Mouse (Mus musculus): ENCODE results near the gene Akap1.
A peak's percentile ranks its signal among the peaks of the same experiment; 100 is the strongest.
"Not testable (repeated sequence)": the region's sequence is repeated elsewhere in the genome, so short reads cannot be mapped to it uniquely, and the experiment has no call there.

Gene Akap1

DNA sequence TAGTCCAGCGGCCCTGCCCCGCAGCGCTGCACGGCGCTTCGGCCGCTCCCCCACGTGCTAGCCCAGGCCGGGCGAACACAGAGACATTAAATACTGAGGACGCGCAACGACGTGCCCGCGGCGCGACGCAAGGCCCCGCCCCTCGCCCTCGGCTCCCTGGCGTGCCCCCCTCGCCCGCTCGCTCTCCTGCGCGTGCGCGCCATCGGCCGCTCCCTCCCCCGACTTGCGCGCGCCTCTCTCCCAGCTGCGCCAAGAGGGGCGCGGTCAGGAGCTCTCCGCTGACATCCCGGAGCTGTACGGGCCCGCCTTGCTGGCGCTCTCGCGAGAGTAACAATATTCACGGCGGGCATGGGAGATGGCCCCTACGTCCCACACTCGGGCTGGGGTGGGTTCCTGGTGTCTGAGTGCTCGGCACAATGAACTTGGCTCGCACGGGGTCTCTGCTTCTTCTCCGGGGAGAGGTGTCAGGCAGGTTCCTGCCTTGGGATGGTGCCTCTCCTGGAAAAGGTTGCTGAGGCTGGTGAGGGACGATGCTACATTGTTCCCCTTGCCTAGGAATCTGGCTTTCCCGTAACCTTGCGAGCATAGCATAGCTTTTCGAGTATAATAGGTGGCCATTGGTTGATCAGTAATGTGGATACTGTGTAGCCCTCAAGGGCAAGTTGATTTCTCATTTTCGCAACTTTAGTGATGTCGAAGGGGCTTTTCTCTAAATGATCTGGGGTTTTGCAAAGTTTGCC lies at the start of gene Akap1:
Gene Akap1 (minus strand): TSS at position 129 of the 740 bp plus-strand sequence.
- peak; percentile 96 to 98 for DNase-seq (ENCODE audit: low spot score in 2 of 2)

- no peak for DNase-seq (ENCODE audit: low spot score in 2 of 2)
Measured at GRCm38 (mm10) chr11:88909388-88910036, 45.1 kb upstream of the Akap1 start.

DNA sequence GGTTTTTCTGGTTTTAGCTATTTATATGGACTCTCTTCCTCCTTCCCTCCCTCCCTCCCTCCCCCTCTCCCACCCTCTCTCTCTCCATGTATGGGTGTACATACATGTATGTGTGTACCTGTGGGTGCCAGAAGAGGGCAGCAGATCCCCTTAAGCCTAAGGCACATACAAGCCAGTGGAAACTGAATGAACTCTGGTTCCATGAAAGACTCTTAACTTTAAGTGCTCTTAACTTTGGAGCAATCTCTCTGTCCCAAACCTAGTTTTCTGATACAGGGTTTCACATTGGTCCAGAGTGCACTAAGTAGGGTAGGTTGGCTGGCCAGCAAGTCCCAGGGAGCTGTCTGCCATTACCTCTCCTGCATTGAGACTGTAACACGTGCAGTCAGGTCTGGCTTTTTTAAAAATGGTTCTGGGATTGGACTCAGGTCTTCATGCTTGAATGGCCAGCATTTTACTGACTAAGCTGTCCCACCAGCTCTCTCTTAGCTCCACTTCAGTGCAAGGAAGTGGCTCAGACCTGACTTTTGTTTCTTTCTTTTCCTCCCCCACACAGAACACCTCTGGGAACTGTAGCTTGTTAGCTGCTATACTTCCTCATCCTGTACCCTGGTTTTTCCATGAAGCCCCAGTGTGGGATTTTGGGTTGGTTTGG lies 44.3 kb upstream of the Akap1 start:
- DNase-seq (ENCODE audit: low spot score in 2 of 2) = peak in 1 of 2 experiments; percentile 52

DNA sequence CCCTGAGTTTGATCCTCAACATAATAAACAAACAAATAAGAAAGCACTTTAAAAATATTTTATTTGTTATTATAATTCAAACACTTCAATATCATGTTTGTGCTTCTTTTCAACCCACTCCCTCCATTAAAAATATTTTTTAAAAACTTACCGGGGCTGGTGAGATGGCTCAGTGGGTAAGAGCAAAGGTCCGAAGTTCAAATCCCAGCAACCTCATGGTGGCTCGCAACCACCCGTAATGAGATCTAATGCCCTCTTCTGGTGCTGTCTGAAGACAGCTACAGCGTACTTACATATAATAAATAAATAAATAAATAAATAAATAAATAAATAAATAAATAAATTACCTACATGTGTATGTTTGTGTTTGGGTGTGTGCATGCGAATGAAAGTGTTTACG lies 43.5 kb upstream of the Akap1 start:
- DNase-seq (ENCODE audit: low spot score in 2 of 2) = no peak

DNA sequence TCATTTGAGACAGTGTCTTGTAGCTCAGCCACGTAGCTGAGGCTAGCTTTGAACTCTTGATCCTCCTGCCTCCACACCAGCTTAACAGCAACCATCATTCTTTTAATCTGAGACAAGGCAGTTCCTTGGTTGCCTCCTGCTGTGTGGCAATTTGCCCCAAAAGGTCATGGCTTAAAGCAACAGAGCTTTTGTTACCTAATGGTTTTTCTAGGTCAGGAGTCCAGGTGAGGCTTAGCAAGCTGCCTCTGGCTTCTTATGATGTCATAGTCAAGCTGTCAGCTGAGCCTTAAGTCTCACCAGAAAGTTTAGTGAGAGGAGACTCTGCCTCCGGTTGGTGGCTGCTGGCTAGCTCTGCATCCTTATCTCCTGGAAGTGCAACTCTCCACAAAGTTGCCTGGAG lies 41.2 kb upstream of the Akap1 start:
- DNase-seq (ENCODE audit: low spot score in 2 of 2) = no peak

DNA sequence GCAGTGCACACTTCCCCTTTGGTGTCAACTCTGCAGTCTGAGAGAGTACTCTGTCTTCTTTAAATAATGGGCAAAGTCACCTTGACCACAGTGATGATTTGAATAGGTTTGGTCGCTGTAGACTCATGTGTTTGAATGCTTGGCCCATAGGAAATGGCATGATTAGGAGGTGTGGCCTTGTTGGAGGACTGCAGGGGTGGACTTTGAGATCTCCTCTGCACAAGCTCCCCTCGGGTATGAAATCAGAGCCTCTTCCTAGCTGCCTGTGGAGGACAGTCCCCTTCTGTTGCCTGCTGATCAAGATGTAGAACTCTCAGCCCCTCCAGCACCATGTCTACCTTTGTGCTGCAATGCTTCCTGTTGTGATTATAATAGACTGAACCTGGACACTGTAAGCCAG lies 39.7 kb upstream of the Akap1 start:
- DNase-seq (ENCODE audit: low spot score in 2 of 2) = no peak

DNA sequence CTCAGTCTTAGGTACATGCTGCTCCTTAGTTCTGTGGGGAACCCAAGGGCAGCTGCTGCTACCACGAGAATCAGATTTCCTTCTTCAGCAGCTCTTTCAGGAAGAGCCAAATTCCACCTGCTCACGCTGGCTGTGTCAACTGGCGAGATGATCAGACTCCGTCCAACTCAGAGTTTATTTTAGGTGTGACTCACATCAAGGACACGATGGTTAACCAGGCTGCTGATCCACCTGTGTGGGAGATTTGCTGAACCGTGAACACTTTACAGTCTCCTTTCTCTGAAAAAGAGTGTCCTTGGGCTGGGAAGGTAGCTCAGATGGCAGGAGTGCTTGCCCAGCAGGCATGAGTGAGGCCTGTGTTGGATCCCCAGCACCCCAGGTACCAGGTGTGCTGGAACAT lies 38.4 kb upstream of the Akap1 start:
- DNase-seq (ENCODE audit: low spot score in 2 of 2) = no peak

DNA sequence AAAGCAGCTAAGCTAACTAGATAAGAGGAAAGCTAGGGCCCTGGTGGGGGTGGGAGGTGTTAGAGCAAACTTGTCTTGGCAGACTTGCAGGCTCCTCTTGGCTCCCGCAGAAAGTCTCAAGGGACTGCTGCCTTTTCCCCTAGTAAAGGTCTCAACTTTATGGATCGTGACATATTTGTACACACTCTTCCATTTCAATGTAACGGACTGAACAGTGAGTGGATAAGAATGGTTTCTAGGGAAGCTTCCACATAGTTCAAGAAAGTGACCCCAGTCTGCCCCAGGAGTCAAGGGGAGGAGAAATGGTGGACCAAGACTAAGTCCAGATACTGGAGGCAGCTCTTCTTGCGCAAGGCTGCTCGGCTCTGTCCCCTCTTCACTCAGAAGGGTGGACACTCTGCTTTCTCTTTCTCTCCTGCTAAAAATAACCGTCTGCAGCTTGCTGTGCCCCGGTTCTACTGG lies 37.0 kb upstream of the Akap1 start:
- no peak for DNase-seq (ENCODE audit: low spot score in 2 of 2)

GRCm38 (mm10) chr11:88899561-88899960 lies 35.2 kb upstream of the Akap1 start:
- no peak for DNase-seq (ENCODE audit: low spot score in 2 of 2)

DNA sequence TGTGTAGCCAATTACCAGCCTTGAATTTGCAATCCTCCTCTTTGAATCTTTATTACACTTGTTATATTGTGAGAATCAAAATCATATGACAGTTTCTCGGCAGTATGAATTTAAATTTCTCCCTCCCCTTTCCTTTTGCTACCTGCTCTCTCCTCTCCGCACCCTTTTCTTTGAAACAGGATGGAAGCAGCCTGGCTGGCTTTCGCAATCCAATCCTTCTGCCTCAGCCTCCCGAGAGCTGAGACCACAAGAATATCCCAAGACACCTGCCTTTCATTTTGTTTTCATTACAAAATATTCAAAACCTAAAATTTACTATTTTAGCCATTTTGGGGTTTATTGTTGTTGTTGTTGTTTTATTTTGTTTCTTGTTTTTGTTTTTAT lies 34.0 kb upstream of the Akap1 start:
- DNase-seq (ENCODE audit: low spot score in 2 of 2) = no peak

DNA sequence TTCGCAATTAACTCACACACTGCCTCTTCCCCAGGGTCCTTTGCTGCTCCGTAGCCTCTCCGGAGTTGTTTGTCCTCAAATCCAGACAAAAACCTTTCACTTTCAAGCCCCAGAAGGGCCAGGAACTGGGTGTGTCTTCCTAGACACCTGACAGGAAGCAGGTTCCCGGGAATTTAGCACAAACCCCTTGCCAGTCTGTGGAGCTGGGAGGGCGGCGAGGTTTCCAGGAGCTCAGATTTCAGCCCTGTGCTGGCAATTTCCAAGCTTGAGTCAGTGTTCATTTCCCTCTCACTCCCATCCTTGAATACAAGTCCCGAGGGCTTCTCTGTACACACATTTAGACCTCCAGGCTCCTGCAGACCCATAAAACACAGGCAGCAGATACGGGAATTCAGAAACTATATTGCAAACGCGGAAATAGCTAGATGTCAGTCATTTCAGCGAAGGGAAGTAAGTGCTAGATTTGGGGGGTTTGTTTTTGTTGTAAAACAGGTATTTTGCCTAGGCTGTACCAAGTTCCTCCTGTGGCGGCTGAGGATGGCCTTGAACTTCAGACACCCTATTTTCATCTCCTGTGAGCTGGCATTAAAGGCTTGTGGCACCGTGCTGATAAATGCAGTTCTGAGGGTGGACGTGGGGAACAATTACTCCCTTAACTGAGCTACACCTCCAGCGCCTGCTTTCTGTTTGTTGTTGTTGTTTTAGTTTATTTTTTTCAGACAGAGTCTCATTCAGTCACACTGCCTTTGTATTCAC lies 33.4 kb upstream of the Akap1 start:
- DNase-seq (ENCODE audit: low spot score in 2 of 2) = no peak

DNA sequence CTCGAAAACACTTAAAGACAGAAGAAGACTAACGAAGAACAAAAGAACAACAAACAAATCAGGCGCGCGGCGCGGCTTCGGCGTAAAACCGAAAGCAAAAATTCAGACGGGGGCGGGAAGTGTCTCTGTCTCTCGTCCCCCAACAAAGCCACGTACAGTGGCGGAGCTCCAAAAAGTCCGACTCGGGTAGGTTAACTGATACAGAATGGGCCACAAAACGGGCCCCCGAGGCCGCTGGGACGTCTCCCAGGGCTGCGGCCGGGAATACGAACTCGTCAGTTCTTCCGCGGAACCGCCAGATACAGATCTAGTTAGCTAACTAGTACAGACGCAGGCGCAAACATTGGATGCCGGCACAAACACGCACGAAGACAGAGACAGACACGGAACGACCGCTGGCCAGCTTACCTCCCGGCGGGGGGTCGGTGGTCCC lies 31.4 kb upstream of the Akap1 start:
- peak in 1 of 2 experiments; percentile 32 for DNase-seq (ENCODE audit: low spot score in 2 of 2)

DNA sequence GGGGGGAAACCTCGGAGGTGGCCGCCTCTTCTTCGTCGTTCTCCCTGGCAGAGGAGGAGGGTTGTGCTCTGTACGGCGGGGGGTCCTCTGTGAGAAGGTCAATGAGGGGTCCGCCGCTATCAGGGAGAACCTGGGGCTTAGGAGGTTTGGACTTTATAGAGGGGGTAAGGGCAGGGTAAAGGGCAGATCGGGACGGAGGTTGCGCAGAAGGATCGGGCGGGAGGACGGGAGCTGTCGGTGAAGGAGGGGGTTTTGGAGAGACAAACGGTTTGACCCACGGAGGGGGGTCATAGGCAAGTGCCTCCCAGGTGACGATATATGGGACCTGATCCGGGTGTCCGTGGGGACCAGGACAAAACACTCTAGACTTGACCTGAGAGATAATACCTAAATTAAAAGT lies 30.8 kb upstream of the Akap1 start:
- DNase-seq (ENCODE audit: low spot score in 2 of 2) = peak; percentile 25 to 40

- not testable (repeated sequence) for DNase-seq (ENCODE audit: low spot score in 2 of 2)
Measured at GRCm38 (mm10) chr11:88894279-88894678, 29.9 kb upstream of the Akap1 start.

GRCm38 (mm10) chr11:88893501-88893900 lies 29.1 kb upstream of the Akap1 start:
- DNase-seq (ENCODE audit: low spot score in 2 of 2) = not testable (repeated sequence)

DNA sequence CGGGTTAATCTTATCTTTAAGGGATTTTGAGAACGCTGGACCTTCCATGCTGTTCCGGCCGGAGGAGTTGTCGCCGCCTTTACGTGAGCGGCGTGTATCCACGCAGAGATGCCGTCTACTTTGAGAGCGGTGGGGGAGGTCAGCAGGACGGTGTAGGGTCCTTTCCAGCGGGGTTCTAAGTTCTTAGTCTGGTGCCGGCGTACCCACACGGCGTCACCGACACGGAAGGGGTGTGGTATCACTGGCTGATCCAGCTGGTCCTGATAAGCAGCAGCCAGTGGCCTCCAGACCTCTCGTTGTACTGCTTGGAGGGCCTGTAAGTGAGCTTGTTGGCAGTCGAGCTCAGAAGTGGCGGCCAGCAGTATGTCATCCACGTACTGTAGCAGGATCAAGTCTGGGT lies 28.4 kb upstream of the Akap1 start:
- DNase-seq (ENCODE audit: low spot score in 2 of 2) = peak; percentile 16 to 42

GRCm38 (mm10) chr11:88891921-88892561 lies 27.7 kb upstream of the Akap1 start:
- DNase-seq (ENCODE audit: low spot score in 2 of 2) = peak; percentile 58 to 75

GRCm38 (mm10) chr11:88891446-88891845 lies 27.1 kb upstream of the Akap1 start:
- DNase-seq (ENCODE audit: low spot score in 2 of 2) = peak in 1 of 2 experiments; percentile 40

GRCm38 (mm10) chr11:88890904-88891303 lies 26.5 kb upstream of the Akap1 start:
- not testable (repeated sequence) for DNase-seq (ENCODE audit: low spot score in 2 of 2)

DNA sequence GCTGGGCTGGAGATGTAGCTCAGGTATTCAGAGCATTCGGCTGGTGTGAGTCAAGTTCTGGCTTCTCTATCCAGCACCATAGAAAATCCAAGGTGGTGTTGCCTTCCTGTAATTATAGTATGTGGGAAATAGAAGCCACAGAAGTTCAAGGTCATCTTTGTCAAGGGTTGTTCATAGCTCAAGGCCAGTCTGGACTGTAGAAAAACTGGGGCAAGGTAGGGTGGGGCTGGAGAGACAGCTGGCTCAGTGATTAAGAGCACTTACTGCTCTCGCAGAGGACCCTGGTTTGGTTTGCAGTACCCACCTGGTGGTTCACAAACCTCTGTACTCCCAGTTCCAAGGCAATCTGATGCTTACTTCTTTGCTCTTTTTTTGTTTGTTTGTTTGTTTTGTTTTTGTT lies 24.6 kb upstream of the Akap1 start:
- DNase-seq (ENCODE audit: low spot score in 2 of 2) = no peak

DNA sequence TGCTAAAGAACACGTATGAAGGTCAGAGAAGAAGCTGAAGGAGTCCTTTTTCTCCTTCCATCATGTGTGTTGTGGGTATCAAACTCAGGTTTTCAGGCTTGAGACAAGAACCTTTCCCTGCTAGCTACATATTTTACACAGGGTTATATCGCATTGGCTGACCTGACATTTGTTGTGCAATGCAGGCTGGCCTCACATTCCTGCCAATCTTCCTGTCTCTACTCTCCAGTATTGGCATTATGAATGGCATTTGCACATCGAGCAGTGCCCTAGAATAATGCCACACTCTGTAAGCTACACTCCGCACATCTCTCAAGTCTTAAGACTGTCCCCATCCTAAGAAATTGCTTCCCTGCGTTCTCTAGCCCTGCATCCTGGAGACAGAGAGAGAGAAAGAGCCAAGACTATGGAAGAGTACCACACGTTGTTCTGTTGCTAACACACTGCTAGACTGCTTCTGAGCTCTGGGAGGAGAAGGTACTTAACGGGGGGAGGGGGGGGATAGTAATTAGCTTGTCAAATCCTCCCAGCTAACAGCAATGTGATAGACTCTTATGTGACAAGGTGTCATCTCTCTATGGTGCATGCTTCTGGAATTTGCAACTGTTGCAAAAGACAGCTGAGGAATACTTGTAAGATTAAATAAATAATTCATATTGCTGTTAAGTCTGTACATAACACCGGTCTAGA lies 20.1 kb upstream of the Akap1 start:
- no peak for DNase-seq (ENCODE audit: low spot score in 2 of 2)
